Mouse (Mus musculus) forebrain, embryonic 13.5 days (tissue): Measurements from ENCODE around the gene Cnksr1. TPM values are rescaled to one million over a fixed set of nuclear protein-coding genes. Genes with fewer than 3 reads are reported as not detected.
"Not testable (repeated sequence)": the region's sequence is repeated elsewhere in the genome, so short reads cannot be mapped to it uniquely, and the experiment has no call there.

Experiments used
- ATAC-seq: fragments of 200-750 bp; cut with Nextera tagmentation; 2 replicates; pipeline ENCODE4 v1.8.0; 2017
- H3K27ac ChIP-seq: fragments of 300-500 bp; sonication (generic); 2 replicates; pipeline ENCODE4 v1.5.1; 2015; ENCODE audit warnings: inconsistent platforms, mild to moderate bottlenecking, moderate library complexity
- H3K27me3 ChIP-seq: fragments of 300-500 bp; sonication (generic); 2 replicates; pipeline ENCODE4 v1.6.1; 2015; ENCODE audit warnings: mild to moderate bottlenecking, inconsistent platforms
- H3K36me3 ChIP-seq: fragments of 300-500 bp; sonication (generic); 2 replicates; pipeline ENCODE4 v1.6.1; 2015; ENCODE audit warnings: mild to moderate bottlenecking, inconsistent platforms; ENCODE audit not compliant: poor library complexity, severe bottlenecking
- H3K4me1 ChIP-seq: fragments of 300-500 bp; sonication (generic); 2 replicates; pipeline ENCODE4 v1.6.1; 2015; ENCODE audit warnings: inconsistent platforms
- H3K4me2 ChIP-seq: fragments of 300-500 bp; sonication (generic); 2 replicates; pipeline ENCODE4 v1.6.1; 2015; ENCODE audit warnings: inconsistent platforms, mild to moderate bottlenecking, moderate library complexity
- H3K4me3 ChIP-seq: fragments of 300-500 bp; sonication (generic); 2 replicates; pipeline ENCODE4 v1.5.1; 2015; ENCODE audit warnings: mild to moderate bottlenecking, inconsistent platforms
- H3K9ac ChIP-seq: fragments of 300-500 bp; sonication (generic); 2 replicates; pipeline ENCODE4 v1.6.1; 2015; ENCODE audit warnings: mild to moderate bottlenecking, inconsistent platforms
- H3K9me3 ChIP-seq: fragments of 300-500 bp; sonication (generic); replicated peaks from 2 replicates; pipeline ENCODE4 v1.6.1; 2016; ENCODE audit warnings: inconsistent platforms
- WGBS: fragments of 180-500 bp; shearing (Covaris S2); methylation state at CpG from one replicate; pipeline ENCODE4 v1.1.7; 2015; 5-methylcytosine and 5-hydroxymethylcytosine counted together
- polyA plus RNA-seq: library from polyadenylated mRNA; unstranded; fragments of >200 nt; fragmentation: Nextera tagmentation; extraction: Ambion mirVana; gene quantifications from 2 replicates; pipeline ENCODE4 v1.2.1, GENCODE M21; 2015

Cnksr1 gene
- polyA plus RNA-seq, result not detected in 2 replicates

DNA sequence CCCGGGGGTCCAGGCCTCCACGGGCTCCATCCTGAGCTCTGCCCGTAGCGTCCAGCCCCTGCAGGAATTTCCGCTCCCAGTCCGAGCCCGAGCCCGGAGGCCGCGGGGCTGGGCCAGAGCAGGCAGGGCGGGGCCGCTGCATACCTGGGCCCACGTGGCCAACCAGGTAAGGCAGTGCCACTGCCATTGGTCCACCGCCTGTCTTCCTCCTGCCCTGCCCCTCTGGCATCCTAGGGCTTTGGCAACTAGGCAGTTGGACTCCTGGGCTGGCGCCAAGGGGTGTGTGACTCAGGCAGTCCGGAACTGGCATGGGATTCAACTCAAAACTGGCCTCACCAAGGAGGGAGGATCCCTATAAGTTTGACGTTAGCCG is at the start of gene Cnksr1:
TSS of gene Cnksr1 (minus strand) at position 121 of the 373 bp plus-strand sequence.
- H3K4me1 ChIP-seq, result peaks cover 5% of the 10 kb centered on the region; the same call in 1 of the 2 replicates
- ATAC-seq, result no peak
- no peak within 1 kb of the TSS for H3K27ac ChIP-seq
- no peaks in the 10 kb centered on the region for H3K9me3 ChIP-seq
- H3K4me2 ChIP-seq, result peak within 1 kb of the TSS; percentile 25; the same call in 1 of the 2 replicates
- peaks cover 1% of the 10 kb centered on the region; the same call in 1 of the 2 replicates for H3K36me3 ChIP-seq
- WGBS, result 4% methylated on average over 18 of the region's 18 CpGs
- H3K9ac ChIP-seq, result no peak within 1 kb of the TSS
- peaks cover 32% of the 10 kb centered on the region for H3K27me3 ChIP-seq
- no peak within 1 kb of the TSS for H3K4me3 ChIP-seq

DNA sequence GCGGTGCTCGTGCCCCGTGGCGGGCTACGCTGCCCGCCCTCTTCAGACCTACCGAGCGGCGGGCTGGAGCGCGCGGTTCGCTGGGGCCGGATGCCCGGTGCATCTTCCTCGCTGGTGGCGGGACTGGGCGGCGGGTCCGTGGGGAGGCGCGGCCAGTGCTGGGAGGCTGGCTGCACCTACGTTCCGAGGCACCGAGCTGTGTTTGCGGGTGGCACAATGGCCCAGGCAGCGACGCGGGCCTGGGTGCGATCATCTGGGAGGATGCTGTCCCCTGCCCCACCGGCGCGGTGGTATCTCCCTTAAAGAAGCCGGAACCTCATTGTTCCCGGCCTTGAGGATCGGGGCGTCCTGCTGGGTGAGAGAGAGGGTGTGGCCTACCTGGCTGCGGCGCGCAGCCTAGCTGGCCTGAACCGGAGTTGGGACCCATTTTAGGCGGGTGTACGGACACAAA is 49.4 kb upstream of the Cnksr1 start, which contains the start of gene Pdik1l:
TSS of gene Pdik1l (minus strand) at position 321 of the 451 bp plus-strand sequence.
- Histone ChIP-seq H3K4me3 (peak within 1 kb of the TSS; percentile 99), H3K36me3 (peaks cover 17% of the 10 kb centered on the region), H3K27ac (peak within 1 kb of the TSS; percentile 99), H3K4me1 (peaks cover 25% of the 10 kb centered on the region), H3K9me3 (no peaks in the 10 kb centered on the region), H3K4me2 (peak within 1 kb of the TSS; percentile 79), H3K27me3 (no peaks in the 10 kb centered on the region), H3K9ac (peak within 1 kb of the TSS; percentile 96)
- WGBS, result under 1% methylated on average over 43 of the region's 43 CpGs
- ATAC-seq, result peak; percentile 72

DNA sequence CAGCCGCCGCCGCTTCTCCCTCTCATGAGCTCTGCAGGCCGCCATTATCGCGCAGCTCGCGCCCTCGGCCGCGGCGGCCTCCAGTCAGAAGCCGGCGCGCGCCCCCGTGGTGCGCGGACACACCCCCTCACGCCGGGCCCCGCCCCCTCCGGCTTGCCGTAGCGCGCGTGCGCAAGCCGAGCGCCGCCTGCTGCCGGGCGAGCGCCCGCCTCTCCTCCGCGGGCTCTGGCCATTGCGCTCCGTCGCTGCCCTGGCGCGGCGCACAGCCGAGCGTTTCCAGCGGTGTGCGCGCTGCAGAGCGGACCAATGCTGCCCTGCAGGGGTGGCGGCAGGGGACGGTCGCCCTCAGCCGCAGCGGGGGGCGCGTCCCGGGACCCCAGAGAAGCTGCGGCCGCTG is 49.0 kb upstream of the Cnksr1 start:
- peak; percentile 97 for ATAC-seq
- Histone ChIP-seq H3K36me3 (peaks cover 21% of the 10 kb centered on the region), H3K4me2 (peak overlapping the region; percentile 79), H3K9ac (peak overlapping the region; percentile 96), H3K9me3 (no peaks in the 10 kb centered on the region), H3K27ac (peak overlapping the region; percentile 99), H3K27me3 (no peaks in the 10 kb centered on the region), H3K4me3 (peak overlapping the region; percentile 99), H3K4me1 (peaks cover 25% of the 10 kb centered on the region)
- whole genome bisulfite sequencing, result under 1% methylated on average over 58 of the region's 59 CpGs

DNA sequence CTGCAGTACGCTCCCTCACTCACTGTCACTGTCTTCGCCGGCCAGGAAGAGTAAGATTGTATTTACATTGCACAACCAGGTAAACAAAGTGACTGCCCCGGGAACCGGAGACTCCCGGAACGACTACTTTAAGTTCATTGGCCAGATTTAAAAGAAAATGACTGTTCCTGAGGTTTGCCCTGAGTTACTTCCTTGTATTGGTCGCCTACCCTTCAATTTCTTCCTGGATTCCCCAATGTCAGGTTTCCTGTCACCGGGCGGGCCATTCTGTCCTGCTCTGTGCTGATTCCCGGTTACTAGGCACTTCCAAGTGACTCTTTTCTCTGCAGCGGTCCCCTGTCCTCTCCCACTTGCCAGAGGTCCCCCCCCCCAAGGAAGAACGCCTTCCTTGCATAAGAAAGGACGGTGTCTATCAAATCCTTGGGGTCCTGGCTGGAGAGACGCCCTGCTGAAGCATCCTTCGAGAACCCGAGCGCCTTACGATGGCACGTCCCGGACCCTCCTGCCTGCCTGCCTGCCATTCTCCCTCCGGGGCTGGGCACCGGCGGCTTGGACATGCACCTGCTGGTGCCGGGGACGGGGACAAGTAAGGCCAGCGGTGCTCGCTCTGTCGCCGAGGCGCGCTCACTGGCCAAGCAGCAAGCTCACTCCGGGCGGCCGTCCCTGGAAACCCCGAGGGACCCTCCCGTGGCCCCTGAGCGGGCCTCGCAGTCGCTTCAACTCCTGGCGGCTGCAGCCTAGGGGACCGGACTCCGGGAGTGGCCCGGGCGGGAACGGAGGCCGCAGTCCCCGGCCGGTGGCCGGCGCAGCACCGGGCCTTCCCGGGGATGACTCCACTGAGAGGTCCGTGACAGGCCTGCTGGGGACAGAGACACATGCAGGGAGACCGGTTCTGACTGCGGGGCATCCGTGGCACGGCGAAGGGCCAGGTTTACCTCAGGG is 48.3 kb upstream of the Cnksr1 start:
- Histone ChIP-seq H3K27ac (peak overlapping the region; percentile 99), H3K4me1 (peaks cover 25% of the 10 kb centered on the region), H3K9me3 (no peaks in the 10 kb centered on the region), H3K4me2 (peak overlapping the region; percentile 79), H3K4me3 (peak overlapping the region; percentile 99), H3K9ac (peak overlapping the region; percentile 96), H3K27me3 (no peaks in the 10 kb centered on the region), H3K36me3 (peaks cover 26% of the 10 kb centered on the region)
- WGBS, result 3% methylated on average over 59 of the region's 59 CpGs
- peak; percentile 74 for ATAC-seq

DNA sequence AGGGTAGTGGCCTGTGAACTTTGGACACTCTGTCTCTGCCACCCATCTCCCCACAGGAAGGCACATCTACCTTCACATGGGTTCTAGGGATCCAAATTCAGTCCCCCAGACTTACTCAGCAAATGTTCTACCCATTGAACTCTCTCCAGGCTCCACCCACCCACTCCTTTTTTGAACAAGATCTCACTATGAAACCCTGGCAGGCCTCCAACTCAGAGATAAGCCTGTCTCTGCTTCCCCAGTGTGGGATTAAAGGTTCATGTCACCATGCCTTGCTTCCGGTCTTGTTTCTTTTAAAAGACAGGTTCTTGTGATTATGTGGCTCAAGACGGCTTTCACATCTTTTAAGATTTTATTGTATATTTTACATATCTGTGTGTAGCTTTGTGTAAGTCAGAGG is 46.7 kb upstream of the Cnksr1 start:
- Histone ChIP-seq H3K4me3 (no peak overlapping the region), H3K36me3 (peaks cover 39% of the 10 kb centered on the region), H3K27ac (no peak overlapping the region), H3K27me3 (no peaks in the 10 kb centered on the region), H3K4me2 (no peak overlapping the region), H3K9ac (no peak overlapping the region), H3K9me3 (no peaks in the 10 kb centered on the region), H3K4me1 (peaks cover 25% of the 10 kb centered on the region)
- no peak for ATAC-seq
- WGBS, result 89% methylated on average over 2 of the region's 2 CpGs

DNA sequence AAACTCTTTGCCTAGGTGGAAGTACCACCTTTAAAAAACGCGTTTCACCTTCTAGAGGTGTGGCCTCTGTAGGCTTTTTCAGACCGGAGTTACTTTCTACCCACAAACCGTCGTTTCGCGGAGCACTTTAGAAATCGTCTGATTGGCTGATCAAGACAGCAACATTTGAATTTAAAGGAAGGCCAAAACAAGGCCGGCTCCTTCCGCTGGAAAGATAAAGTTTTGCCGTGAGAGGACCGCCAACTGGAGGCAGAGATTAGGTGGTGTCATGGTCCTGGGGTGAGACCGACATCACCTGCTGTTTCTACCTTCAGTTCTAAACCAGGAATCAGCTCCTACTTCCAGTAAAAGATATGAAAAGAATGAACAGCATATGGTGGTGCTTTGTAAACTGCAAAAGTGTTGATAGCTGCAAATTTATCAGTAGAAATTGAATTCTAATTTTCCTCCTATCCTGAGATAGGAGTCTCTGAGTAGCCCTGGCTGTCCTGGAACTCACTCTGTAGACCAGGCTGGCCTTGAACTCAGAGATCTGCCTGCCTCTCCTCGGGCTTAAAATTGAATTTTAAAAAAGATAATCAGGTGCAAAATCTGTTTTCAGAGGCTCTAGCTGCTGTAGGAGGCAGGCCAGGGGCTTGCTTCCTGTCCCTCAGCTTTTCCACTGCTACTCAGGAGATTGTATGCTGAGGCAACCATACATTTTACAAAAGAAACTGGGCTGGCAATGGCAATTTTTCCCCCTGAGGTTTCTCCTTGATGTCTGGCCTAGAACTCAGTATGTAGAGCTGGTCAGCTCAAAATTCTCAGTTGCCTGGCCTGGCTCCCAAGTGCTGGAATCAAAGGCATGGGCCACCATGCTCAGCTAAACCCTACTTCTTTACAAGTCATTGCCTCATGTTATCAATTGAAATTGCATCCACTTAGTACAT is 35.5 kb upstream of the Cnksr1 start:
- Histone ChIP-seq H3K9ac (no peak overlapping the region), H3K9me3 (no peaks in the 10 kb centered on the region), H3K36me3 (peaks cover 31% of the 10 kb centered on the region), H3K4me1 (no peaks in the 10 kb centered on the region), H3K4me2 (peak overlapping the region; percentile 17; the same call in 1 of the 2 replicates), H3K27me3 (no peaks in the 10 kb centered on the region), H3K4me3 (no peak overlapping the region), H3K27ac (no peak overlapping the region)
- ATAC-seq, result no peak
- WGBS, result 6% methylated on average over 14 of the region's 14 CpGs

DNA sequence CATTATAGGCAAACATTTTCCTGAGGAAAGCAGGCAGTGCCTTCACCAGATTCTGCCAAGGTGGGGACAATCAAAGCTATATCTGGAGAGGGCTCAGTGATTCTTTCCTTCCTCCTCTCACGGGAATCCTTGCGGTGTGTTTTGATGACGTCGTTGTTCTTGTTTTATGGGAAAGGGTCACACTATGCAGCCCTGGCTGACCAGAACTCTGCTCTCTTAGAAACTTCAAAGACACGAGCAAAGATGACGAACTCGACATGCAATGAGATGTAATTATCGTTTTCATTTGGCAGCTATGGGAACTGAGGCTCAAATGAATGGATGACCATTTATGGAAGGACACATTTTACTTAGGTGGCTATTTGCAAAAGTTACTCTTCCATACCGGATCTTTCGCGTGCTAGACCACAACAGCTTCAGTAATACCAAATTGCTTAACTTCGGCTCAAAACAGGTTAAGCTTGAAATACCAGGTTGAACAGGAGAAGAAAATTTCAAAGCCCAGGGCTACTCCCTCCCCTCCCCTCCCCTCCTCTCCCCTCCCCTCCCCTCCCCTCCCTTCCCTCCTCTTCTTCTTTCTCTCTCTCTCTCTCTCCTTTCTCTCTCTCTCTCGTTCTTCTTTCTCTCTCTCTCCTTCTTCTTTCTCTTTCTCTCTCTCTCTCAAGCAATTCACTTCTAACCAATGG is 34.7 kb upstream of the Cnksr1 start:
- H3K27me3 ChIP-seq, result no peaks in the 10 kb centered on the region
- ATAC-seq, result no peak

DNA sequence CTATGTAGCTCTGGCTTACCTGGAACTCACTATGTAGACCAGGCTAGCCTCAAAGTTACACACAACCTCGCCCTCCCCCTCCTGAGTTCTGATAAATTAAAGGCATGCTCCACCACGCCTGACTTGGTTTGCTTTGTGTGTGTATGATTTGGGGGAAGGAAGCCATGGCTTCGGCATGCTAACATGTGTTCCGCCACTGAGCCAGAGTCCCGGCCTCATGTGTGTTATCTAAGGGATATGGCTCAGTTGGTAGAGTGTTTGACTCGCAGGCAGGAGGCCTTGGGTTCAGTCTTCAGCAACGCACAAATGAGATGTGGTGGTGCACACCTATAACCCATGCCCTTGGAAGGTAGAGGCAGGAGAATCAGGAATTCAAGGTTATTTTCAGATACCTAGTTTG is 33.8 kb upstream of the Cnksr1 start:
- H3K4me2 ChIP-seq, result no peak overlapping the region
- 81% methylated on average over 7 of the region's 7 CpGs for WGBS
- no peak overlapping the region for H3K9ac ChIP-seq
- no peaks in the 10 kb centered on the region for H3K27me3 ChIP-seq
- no peak for ATAC-seq
- peaks cover 15% of the 10 kb centered on the region for H3K36me3 ChIP-seq
- no peaks in the 10 kb centered on the region for H3K4me1 ChIP-seq
- no peaks in the 10 kb centered on the region for H3K9me3 ChIP-seq
- no peak overlapping the region for H3K27ac ChIP-seq
- H3K4me3 ChIP-seq, result no peak overlapping the region

More for the DNA sequence above, 34.7 kb upstream of the Cnksr1 start:
- no peaks in the 10 kb centered on the region for H3K4me1 ChIP-seq
- no peak overlapping the region for H3K9ac ChIP-seq
- H3K36me3 ChIP-seq, result peaks cover 24% of the 10 kb centered on the region
- H3K9me3 ChIP-seq, result no peaks in the 10 kb centered on the region
- 40% methylated on average over 12 of the region's 13 CpGs for WGBS
- no peak overlapping the region for H3K4me3 ChIP-seq
- peak overlapping the region; percentile 17; the same call in 1 of the 2 replicates for H3K4me2 ChIP-seq
- no peak overlapping the region for H3K27ac ChIP-seq

DNA sequence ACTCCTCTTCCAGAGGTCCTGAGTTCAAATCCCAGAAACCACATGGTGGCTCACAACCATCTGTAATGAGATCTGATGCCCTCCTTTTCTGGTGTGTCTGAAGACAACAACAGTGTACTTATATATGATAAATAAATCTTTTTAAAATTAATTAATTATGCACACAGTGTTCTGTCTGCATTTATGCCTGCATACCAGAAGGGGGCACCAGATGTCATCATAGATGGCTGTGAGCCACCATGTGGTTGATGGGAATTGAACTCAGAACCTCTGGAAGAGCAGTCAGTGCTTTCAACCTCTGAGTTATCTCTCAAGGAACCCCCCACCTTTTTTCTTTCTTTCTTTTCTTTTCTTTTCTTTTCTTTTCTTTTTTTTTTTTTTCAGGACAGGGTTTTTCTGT is 31.4 kb upstream of the Cnksr1 start:
- not testable (repeated sequence) for H3K9ac ChIP-seq, H3K9me3 ChIP-seq, H3K36me3 ChIP-seq, H3K4me2 ChIP-seq, ATAC-seq, H3K4me1 ChIP-seq, H3K4me3 ChIP-seq, H3K27ac ChIP-seq, H3K27me3 ChIP-seq

DNA sequence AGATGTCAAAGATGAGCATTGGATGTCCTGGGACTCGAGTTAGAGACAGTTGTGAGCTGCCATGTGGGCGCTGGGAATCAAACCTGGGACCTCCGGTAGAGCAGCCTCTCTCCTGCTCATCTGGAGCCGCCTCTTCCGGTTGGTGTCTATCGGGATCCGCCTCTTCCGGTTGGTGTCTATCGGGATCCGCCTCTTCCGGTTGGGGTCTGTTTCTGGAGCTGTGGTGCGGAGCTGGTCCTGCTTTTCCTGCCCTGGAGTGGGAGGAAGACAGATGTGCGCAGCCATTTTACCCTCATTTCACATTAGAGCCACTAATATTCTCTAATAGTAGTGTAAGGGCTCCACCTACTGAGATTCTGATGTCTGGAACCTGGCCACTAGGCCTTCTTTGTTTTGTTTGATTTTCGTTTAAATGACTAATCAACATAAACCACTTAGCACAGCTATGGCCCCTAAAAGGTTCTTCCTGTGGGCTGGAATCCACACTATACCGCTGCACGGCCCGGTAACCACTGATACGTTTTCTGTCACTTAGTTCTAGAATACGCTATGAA is 30.0 kb upstream of the Cnksr1 start:
- ATAC-seq, result no peak
- WGBS, result 87% methylated on average over 19 of the region's 19 CpGs
- no peak overlapping the region for H3K4me3 ChIP-seq
- no peak overlapping the region for H3K9ac ChIP-seq
- no peaks in the 10 kb centered on the region for H3K4me1 ChIP-seq
- no peak overlapping the region for H3K27ac ChIP-seq
- no peaks in the 10 kb centered on the region for H3K36me3 ChIP-seq
- no peaks in the 10 kb centered on the region for H3K9me3 ChIP-seq
- H3K4me2 ChIP-seq, result no peak overlapping the region
- H3K27me3 ChIP-seq, result no peaks in the 10 kb centered on the region

DNA sequence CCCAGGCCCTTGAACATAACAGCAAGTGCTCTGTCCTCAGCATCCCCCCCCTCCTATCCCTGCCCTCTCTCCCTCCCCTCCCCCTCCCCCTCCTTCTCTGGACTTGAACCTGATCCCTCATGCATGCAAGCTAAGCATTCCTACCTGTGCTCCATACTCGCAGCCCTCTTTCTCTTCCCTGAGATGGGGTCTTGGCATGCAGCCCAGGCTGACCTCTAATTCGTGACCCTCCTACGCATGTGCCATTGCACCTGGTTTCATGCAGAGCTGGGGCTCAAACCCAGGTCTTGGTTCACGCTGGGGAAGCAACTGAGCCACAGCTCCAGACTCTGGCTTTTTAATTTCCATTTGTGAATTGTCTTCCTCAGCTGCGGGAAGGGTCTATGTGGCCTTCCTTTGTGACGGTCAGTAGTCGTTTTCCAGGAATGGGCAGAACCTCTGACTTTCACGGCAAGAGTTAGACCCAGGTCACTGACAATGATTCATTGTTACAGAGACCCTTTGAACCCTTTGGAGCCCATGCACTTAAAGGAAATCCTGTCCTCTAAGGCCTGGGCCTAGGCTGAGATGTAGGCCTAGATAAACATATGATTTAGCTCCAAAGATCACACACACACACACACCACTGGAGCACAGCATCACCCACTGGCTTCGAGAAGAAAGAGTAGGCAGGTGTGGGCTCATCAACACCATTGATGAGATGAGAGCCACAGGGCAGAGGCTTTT is 27.8 kb upstream of the Cnksr1 start:
- H3K4me2 ChIP-seq, result no peak overlapping the region
- H3K9ac ChIP-seq, result no peak overlapping the region
- no peaks in the 10 kb centered on the region for H3K36me3 ChIP-seq
- 67% methylated on average over 9 of the region's 9 CpGs for WGBS
- no peaks in the 10 kb centered on the region for H3K4me1 ChIP-seq
- H3K27ac ChIP-seq, result no peak overlapping the region
- H3K4me3 ChIP-seq, result no peak overlapping the region
- H3K9me3 ChIP-seq, result no peaks in the 10 kb centered on the region
- ATAC-seq, result no peak
- H3K27me3 ChIP-seq, result no peaks in the 10 kb centered on the region
